Mouse (Mus musculus) megakaryocyte, embryonic 14.5 days (primary cell): Measurements from ENCODE around the gene Exoc4.

Experiments
- FLI1 ChIP-seq: IDR thresholded peaks from 2 replicates; pipeline ENCODE4 v1.6.1; 2012; ENCODE audit warnings: low read length, inconsistent platforms, mixed read lengths
- GATA1 ChIP-seq: IDR thresholded peaks from 3 replicates; pipeline ENCODE4 v1.6.1; 2012; ENCODE audit warnings: mixed read lengths, low read length, inconsistent platforms, borderline replicate concordance

DNA sequence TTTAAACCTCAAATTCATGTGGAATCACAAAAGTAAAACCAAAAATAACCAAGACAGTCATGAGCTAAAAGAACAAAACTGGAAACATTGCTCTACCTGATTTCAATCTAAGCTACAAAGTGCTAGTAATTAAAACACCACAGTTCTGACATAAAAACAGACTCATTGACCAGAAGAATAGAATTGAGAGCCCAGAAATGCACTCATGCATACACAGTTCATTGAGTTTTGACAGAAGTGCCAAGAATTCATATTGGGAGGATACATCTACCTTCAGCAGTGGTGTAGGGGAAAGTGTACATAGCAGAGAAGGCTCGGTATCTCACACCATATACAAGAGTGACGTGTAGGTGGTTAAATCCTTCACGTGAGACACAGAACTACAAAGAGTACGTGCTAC, 580.4 kb downstream of the Exoc4 start:
- no peak for TF ChIP-seq GATA1
- no peak for TF ChIP-seq FLI1
